Mouse (Mus musculus) kidney, postnatal 14 days (tissue): Measurements from ENCODE around the gene Ccdc57.
"Not testable (repeated sequence)": the region's sequence is repeated elsewhere in the genome, so short reads cannot be mapped to it uniquely, and the experiment has no call there.

Experiments
- DNase-seq: peaks from one replicate; pipeline ENCODE4 v3.0.0; 2022; ENCODE audit warnings: mixed read lengths

Ccdc57 gene

DNA sequence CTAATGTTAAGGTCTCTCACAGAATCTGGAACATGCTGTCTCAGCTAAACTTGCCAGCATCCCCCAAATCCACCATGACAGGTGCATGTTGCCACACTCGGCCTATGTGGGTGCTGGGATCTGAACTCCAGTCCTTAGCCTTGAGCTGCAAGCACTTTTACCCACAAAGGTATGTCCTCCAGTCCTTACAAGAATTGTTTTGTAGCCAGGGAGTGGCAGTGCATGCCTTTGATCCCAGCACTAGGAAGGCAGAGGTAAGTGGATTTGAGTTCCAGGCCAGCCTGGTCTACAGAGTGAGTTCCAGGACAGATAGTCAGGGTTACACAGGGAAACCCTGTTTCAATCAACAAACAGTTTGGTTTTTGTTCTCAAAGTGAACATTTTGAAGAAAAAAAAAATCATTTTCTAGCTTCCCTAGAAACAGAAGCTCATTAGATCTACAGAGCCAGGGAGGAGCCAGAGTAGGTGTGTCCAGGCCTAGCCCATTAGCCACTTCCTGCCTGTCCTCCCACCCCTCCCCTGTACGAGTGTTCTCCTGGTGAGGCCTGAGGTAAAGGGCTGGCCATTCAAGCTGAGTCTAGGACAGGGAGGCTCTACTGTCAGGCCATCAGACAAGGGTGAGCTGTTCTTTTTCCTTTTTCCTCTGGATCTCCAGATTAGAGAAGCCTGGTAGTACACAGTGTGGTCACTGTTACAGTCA, 82.2 kb downstream of the Ccdc57 start:
- DNase-seq = no peak

DNA sequence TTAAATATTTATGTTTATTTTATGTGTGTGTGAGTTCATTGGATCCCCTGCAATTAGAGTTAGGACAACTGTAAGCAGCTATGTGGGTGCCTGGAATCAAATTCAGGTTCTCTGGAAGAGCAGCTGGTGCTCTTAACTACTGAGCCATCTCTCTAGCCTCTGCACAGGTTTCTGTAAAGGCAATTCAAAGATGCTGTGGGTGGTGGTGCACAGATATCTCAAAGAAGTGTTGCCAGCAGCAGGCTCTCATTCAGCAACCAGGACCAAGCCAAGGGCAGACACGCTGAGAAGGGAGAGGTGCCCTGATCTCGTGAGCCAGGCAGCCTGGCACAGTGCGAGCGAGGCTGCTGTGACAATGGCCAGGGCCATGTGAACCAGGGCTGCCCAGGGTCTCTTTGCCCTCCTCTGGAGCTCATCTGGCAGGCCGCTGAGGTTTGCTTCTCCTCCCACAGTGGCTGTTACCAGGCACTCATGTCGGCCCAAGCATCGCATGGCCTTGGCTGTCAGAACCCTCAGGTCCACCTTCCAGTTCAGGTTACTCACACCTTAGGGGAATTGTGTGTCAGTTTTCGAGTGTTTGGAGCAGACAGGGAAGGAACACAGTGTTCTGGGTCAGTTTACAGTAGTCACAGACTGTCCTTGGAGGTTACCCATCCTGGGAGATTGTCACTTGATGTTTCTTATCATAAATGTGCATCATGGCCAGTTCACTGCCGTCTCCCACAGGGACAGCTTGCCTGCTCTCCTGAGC, 85.8 kb downstream of the Ccdc57 start:
- DNase-seq = no peak

DNA sequence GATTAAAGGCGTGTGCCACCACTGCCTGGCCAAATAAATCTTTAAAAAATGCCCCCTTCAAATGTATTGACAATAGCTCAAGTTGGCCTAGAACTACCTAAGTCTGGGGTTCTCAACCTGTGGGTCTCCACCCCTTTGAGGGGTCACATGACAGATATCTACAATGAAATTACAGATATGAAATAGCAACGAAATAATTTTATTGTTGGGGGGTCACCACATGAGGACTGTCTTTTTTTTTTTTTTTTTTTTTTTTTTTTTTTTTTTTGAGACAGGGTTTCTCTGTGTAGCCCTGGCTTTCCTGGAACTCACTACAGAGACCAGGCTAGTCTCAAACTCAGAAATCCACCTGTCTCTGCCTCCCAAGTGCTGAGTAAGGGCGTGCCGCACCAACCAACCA, 88.3 kb downstream of the Ccdc57 start:
- DNase-seq = no peak

DNA sequence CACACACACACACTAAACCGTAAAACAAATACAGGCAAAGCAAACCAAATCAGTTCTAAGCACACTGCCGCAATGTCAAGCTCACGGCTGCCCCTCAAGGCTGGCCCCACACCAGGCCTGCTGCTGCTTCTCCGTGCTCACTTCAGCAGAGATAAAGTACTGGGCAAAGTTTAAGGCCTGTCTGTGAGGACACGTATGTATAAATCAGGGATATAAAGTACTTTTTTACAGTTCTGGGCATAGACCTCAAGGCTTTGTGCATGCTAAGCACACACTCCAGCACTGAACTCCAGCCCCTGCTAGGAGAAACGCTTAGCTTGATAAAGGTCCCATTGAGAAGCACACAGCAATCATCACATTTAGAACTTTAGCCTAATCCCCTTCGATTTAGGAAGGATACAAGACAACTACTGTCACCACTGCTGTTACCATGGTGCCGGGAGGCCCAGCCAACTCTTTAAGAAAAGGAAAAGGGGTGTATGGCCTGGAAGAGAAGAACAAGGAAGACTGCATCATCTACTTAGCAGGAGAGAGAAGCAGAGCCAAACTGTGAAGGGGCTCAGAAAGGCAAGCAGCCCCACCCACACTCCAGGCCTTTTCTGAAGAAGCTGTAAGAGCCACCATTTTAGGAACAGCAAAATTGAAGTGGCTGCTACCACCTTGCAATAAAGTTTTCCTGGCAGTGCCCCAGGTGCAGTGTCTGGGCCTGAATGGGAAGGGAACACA, 99.0 kb downstream of the Ccdc57 start:
- DNase-seq = no peak

DNA sequence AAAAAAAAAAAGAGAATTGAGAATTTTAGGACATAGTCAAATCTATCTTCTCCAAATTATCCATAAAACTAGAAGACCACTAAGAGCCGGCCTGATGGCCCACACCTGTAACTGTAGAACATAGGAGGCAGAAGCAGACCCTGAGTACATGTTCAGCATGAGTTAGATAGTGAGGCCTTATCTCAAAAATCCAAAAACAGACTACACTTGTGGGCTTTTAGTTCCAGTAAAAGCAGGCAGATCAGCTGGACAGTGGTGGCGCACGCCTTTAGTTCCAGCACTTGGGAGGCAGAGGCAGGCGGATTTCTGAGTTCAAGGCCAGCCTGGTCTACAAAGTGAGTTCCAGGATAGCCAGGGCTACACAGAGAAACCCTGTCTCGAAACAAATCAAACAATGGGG, 99.7 kb downstream of the Ccdc57 start:
- not testable (repeated sequence) for DNase-seq

DNA sequence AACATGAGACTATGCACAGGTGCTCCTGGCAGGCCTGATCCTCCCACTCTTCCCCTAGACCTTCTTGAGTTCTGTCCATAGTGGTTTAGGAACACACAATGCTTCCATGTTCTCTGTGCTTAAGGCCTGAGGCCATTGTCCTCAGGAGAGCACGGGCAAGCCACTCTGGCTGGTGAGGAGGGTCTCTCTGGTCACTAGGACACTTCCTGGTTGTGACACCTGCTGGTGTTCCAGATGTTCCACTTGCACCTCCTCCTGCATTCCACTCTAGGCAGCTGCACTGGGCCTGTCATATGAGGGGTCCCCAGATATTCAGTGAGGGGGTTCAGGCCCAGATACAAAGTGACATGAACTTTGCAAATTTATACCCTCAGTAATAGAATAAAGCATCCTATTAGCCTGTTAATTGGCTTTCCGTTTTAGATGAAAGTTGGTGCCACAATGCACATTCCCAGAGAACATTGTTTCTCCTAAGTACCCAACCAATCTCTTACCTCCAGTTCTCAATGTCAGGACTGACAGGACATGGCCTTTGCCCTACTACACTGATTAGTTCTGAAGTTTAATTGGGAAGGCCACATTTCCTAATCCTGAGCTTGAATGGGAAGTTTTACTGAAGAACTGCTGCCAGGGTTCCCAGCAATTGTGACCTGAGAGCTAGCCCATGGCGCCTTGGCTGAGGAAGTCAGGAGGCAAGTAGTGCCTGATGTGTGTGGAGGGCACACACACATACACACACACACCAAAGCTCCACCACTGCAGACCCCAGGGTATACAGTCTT, 100.8 kb downstream of the Ccdc57 start:
- no peak for DNase-seq

DNA sequence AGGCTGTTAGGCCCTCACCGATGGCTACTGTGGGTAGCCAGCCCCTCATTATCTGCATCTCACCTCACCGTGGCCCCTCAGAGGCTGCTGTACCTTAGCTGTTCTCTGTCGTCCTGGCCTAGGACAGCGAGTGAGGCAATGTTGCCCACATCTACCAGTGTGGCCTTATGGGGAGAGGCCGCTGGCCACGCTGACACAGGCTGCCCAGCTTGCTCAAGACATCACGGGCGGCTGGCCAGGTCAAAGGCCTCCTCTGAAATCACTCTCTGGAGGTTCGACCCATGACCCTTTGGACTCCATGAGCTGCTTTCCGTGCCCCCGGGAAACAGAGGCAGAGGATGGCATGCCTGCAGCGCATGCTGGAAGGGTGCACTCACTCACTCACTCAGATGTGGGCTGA, 102.0 kb downstream of the Ccdc57 start:
- DNase-seq = peak; percentile 46

DNA sequence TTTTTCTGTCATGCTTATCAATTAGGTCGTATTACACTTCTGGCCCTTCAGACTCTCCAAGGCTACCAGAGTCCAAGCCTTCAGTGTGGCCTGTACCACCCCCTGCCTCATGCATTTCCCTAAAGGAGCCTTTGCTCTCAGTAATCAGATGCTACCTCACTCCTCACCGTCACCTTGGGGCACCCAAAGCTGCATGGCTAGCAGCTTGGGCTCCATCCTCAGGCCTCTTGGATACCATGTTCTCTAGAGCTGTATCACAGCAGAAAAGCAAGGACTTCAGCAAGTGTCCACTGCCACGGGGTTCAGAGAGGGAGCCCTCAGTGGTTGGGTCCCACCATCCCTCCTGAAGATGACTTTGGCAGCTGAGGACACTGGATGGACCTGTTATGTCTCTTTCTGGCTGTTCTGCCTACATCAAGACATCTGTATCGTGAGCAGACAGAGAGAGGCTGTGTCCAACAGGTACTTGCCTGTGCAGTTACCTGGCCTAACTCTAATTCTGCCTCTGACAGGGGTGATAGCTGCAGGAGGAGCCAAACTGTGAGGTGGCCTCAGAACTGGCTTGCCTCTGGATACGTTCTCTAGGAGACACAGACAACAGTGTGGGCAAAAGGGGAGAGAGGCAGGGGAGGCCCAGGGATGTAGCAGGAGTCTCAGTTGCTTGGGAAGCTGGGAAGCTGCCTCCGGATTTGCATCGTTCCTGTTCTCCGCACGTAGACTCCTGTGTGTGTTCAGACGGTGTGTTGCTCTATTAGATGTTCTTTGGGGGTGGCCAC, 102.7 kb downstream of the Ccdc57 start:
- DNase-seq = no peak

DNA sequence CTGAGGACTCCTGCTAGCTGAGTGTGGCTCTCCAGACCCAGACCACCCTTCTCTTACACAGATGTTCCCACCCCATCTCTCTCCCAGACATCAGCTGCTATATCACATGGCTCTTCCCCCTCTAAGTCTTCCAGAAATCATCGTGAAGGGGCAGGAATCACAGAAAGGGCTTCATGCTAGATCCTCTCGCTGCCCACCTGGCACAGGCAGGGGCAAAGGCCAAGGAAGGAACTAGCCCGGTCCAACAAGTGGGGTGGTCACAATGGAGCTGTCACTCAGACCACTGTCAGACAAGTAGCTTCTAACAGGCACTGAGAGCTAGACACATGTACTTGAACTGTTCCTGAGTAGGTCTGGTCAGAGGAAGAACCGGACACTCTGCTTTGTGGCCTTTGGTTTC, 104.3 kb downstream of the Ccdc57 start:
- DNase-seq = no peak

DNA sequence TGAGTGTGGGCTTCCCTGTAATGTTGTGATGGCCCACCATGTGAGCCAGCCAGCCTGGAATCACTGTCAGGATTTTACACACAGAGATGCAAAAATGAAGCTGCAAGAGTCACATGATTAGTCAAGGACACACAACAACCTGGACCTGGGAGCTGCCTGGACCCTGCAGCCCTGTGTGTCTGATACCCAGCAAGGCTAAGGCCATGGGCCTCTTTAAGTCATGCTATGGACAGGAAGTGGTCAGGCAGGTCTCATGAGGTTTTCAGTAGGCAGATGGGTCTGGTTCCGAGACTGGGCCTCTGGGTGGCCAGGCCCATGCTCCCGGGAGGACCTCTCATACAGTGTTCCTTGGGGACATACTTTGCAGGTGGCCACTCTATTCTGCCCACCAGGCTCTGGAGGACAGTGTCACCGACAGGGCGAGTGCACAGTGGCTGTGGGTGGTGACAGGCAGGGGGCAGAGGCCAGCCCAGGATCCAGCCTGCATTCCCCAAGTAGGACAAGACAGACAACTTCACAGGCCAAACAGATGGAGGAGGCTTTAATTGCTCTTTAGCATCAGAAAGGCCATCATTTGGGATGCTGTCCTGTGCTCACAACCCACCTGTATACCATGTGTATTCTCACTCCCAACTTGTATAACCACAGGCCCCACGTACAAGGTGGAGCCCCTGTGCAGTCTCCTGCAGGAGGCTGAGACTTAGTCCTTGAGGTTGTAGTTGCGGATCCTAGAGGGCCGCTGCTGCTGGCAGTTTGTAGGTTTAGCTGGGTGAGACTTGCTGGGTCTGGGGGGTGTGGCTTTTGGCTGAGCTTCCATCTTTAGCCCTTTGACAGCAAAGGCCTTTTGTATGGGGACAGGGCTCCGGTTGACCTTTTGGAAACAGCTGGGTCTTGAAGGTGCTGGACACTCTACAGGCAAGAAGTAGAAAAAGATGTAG, 106.4 kb downstream of the Ccdc57 start:
- no peak for DNase-seq

DNA sequence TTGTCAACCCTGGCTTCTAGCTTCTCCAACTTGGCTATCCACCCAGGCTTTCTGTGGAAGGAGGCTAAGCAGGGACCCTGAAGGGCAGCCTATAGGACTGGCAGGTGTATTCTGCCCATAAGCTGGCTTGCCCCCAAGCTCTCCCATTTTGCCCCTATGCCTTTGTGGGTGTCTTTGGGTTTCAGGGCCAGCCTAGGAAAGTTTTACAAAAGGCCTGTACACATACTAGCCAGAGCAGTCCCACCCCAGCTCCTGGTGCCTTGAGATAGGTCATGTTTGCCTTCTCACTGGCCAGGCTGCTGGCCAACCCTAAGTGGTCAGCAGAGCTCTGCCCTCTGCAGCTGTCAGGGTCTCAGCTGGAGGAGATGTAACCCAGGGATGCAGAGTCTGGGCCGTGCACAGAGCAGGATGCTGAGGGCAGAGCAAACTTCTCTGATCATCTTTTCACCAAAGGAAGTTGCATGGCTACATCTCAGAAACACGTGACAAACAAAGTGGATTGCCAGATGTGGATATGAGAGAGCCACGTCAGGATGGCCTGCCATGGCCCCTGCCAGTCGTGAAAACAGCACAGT, 107.3 kb downstream of the Ccdc57 start:
- DNase-seq = no peak

DNA sequence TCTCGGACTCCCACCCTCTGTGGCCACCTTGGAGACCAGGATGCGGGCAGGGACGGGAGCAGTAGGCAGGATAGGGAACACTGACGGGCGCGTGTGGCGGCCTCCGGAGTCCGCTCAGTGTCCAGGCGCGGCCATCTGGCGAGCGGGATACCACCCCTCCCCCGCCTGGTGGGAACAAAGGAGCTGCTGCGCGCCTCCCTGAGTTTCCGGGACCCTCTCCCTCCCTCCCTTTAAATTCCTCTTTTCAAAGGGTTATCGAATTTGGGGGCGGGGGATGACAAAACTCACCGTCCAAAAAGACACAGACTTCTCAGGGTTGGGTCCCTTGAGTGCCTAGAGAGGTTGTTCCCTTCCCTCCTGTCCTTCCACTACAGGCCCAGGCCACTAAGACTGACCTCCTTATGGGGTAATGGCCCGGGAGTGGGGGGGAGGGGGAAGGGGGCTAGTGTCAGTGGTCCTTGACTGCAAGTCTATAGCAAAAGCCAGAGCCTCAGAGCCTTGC, 107.8 kb downstream of the Ccdc57 start:
- no peak for DNase-seq

DNA sequence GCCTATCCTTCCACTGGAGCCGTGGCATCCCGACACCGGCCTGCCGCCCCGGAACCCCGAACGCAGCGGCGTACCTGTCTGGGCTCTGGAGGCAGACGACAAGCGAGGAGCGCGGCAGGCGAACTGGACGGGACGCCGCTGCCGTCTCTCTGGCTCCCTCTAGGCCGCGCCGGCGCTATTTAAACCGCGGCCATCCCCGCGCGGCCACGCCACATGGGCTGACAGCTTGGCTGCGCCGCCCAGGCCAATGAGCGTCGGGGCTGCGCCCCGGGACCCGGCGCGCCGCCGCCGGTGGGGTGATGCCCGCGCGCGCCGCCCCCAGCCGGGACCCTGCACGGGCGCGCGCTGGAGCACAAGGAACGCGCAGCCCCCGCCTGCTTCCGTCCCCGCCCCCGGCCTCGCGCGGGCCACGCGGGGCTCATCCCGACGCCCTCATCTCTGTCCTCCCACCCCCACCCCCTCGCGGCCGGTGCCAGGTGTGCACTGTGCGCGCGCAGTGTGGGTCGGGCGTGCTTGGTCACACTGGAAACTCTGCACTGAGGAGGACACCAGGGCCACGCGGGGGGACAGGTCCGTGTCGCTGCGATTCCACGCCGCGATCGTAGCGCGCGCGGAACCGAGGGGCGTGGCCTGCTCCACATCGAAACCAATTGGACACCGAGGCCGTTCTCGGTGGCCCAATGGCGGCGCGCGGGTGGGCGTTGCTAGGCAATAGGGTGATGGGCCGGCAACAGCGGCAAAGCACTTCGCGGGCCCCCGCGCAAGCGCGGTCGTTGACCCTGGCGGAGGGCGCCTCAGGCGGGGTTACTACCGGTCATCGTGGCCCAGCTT, 108.5 kb downstream of the Ccdc57 start, which contains the start of gene Fasn:
TSS of gene Fasn (minus strand) at position 592 of the 831 bp plus-strand sequence.
- DNase-seq = peak; percentile 98

DNA sequence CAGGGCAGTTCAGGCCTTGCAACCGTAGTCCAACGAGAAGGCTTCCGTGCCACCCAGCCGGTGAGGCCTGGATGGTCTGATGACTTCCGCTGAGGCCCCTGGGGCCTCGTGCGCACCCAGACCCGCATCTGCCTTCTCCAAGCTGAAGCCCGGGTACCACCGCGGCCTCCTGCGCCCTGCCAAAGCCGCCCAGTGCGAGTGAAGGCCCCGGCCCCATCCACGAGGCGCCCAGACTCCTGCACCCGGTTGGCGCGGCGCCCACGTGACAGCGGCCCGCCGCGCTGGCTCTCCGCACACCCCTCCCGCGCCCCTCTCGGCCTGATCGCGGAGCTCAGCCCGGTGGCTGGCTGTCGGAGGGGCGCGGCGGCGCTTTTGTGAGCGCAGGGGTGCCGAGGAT, 109.1 kb downstream of the Ccdc57 start:
- DNase-seq = no peak

DNA sequence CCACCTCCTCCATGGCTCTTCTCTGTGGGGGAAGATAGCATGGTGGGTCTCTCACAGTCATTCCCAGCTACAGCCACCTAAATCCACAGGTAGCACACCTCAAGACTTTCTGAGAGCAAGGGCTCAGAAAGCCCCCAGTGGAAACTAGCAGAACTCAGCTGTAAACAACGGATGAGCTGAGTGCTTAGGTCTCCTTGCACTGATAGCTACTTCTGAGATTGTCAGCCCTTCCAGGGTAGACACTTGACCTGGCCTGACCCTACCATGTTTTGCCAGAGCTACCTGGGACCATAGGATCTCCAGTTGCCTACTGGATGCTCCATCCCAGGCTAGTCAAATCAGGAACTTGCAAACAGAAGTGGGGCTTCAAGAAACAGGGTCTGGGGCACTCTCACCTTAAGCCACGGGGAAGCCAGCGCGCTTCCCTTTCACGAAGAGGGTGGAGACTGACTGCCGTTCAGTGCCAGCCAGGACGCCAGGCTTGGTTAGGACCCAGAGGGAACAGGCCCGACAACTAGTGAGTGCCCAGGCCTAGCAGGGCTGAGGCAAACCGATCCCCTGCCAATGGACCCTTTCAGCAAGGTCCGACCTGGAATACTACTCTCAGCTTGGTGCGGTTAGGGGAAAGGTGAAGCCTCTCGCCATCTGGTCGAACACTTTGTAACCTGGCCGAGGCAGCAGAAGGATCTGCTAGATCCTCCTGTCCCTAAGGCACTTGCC, 109.7 kb downstream of the Ccdc57 start:
- DNase-seq = peak; percentile 39

DNA sequence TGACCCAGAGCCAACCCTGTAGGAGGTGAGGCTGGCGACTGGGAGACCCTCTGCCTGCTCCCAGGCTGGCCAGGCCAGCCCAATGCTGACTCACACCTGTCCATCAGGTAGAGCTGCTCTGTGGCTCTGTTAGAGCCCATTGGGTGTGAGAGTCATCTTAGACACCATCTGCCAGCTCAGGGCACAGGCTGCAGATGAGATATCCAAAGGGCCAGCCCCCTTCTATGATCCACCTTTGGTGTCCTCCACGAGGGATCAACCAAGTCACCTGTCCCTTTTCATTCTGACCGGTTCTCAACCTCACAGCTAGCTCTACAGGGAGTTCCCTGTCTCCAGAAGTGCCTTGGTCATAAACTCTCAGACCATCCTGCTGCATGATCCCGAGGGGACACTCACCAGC, 110.4 kb downstream of the Ccdc57 start:
- DNase-seq = no peak

DNA sequence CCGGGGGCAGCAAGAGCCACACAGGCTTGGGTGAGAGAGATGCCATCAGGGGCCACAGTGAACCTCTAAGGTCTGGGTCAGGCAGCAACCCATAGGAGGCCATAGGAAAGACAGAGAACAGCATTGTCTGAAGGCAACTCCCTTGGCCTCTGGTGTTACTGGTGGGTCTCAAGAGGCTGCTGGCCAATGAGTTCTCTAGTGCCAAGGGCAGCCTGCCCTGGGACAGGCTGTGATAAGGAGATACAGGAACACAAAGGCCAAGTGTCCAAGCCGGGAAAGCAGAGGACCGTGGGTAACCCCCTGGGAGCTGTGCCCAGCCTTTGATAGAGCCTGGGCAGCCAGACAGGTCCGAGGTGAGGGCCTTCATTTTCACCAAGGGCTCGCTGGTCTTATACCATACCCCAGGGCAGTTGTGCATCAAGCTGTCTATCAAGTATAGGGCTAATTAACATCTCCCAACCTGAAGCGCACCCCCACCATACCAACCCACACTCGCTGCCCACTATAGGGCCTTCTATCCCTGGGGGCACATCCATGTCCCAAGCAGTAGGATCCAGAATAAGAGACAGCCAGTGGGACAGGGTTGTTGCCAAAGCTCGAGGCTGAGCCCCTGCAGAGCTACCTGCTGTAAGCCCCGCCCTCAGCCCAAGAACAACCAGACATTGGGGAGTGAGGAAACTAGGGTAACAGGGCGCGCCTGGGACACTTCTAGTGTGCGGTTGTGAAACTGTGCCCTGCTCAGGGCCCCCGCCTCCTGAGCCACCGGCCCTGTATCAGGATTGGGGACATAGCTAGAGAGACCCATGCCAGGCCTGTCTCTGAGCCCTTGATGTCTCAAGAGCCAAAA, 111.4 kb downstream of the Ccdc57 start:
- DNase-seq = no peak

DNA sequence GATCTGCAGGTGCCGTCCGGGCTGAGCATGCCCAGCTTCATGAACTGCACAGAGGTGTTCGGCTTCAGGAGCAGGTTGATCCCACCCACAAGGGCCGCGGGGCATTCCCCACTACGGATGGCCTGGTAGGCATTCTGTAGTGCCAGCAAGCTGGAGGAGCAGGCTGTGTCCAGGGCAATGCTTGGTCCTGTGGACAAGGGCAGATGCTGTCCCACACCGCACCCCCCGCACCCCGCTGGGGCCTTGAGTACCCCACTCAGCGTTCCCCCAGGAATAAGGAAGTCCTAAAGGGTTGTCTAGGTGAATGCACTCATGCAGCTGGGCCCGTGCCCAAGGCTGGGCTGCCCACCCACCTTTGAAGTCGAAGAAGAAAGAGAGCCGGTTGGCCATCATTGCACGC, 112.1 kb downstream of the Ccdc57 start:
- no peak for DNase-seq
